Mouse (Mus musculus): ENCODE measurements around the gene Gnat3. TPM values are rescaled to one million over a fixed set of nuclear protein-coding genes. Genes with fewer than 3 reads are reported as not detected.

Gnat3 gene
- polyA plus RNA-seq (2015; fragmentation: Illumina TruSeq; extraction: RNeasy Lipid Tissue Mini Kit (QIAGEN cat#74804); ENCODE audit: insufficient read depth, low read depth, low replicate concordance) = not detected

GRCm38 (mm10) chr5:17962249-17962648 lies at the start of gene Gnat3:
Gene Gnat3, plus strand, starts transcription at chr5:17962549.

Other genes starting within 250 kb of the Gnat3 start
- gene Cd36, start 73.7 kb upstream of the Gnat3 start, polyA plus RNA-seq (2015; fragmentation: Illumina TruSeq; extraction: RNeasy Lipid Tissue Mini Kit (QIAGEN cat#74804); ENCODE audit: insufficient read depth, low read depth, low replicate concordance) = 37.0 TPM

All from pancreas, adult 10 weeks (tissue).